Mouse (Mus musculus) testis, adult 2 months (tissue): ENCODE measurements around the gene 6330409D20Rik. TPM values are rescaled to one million over a fixed set of nuclear protein-coding genes. Genes with fewer than 3 reads are reported as not detected.

ENCODE experiments used
- H3K27ac ChIP-seq: fragments of 200-500 bp; 2 replicates; pipeline ENCODE4 v1.5.1; 2012; ENCODE audit warnings: low read depth, low read length; ENCODE audit not compliant: control insufficient read depth, insufficient read depth
- H3K27me3 ChIP-seq: fragments of 200-500 bp; 2 replicates; pipeline ENCODE4 v1.6.1; 2012; ENCODE audit warnings: mild to moderate bottlenecking, low read length, moderate library complexity; ENCODE audit not compliant: control insufficient read depth, insufficient read depth
- H3K36me3 ChIP-seq: fragments of 200-500 bp; 2 replicates; pipeline ENCODE4 v1.6.1; 2012; ENCODE audit warnings: mild to moderate bottlenecking, low read length; ENCODE audit not compliant: control insufficient read depth, insufficient read depth
- H3K4me1 ChIP-seq: fragments of 200-500 bp; 2 replicates; pipeline ENCODE4 v1.6.1; 2012; ENCODE audit warnings: low read length; ENCODE audit not compliant: control insufficient read depth, insufficient read depth
- H3K4me3 ChIP-seq: fragments of 200-500 bp; 2 replicates; pipeline ENCODE4 v1.5.1; 2012; ENCODE audit warnings: low read depth, mild to moderate bottlenecking, low read length, moderate library complexity, mixed read lengths; ENCODE audit not compliant: control insufficient read depth
- CTCF ChIP-seq: fragments of 200-500 bp; IDR thresholded peaks from 2 replicates; pipeline ENCODE4 v1.5.1; 2012; ENCODE audit warnings: low read depth, mild to moderate bottlenecking, inconsistent platforms, low read length, moderate library complexity; ENCODE audit not compliant: control insufficient read depth, insufficient read depth, insufficient replicate concordance
- POLR2A ChIP-seq: fragments of 200-500 bp; IDR thresholded peaks from 2 replicates; pipeline ENCODE4 v1.6.1; 2012; ENCODE audit warnings: low read depth, mild to moderate bottlenecking, inconsistent platforms, low read length, moderate library complexity; ENCODE audit not compliant: control insufficient read depth
- polyA plus RNA-seq: library from polyadenylated mRNA; depleted of rRNA; stranded (reverse); fragments of >200 nt; gene quantifications from 2 replicates; pipeline ENCODE4 v1.2.3, GENCODE M21; 2012

The 6330409D20Rik gene
- polyA plus RNA-seq, 1 experiment, result 0.16 TPM

- Histone ChIP-seq H3K4me1 (peaks cover 7% of the 10 kb centered on the region), H3K36me3 (no peaks in the 10 kb centered on the region), H3K27me3 (no peaks in the 10 kb centered on the region), H3K4me3 (peak overlapping the region; percentile 72; the same call in 1 of the 2 replicates), H3K27ac (no peak overlapping the region)
- TF ChIP-seq POLR2A (no peak), CTCF (no peak)
These were observed 10.8 kb upstream of the 6330409D20Rik start for GRCm38 (mm10) chr2:32751665-32752033.

- H3K36me3 ChIP-seq, result no peaks in the 10 kb centered on the region
- H3K4me1 ChIP-seq, result peaks cover 7% of the 10 kb centered on the region
- no peaks in the 10 kb centered on the region for H3K27me3 ChIP-seq
- TF ChIP-seq POLR2A, result no peak
- TF ChIP-seq CTCF, result no peak
- peak overlapping the region; percentile 72 for H3K4me3 ChIP-seq
- H3K27ac ChIP-seq, result no peak overlapping the region
These were observed 10.3 kb upstream of the 6330409D20Rik start for GRCm38 (mm10) chr2:32750887-32751664.

GRCm38 (mm10) chr2:32750199-32750598, 9.4 kb upstream of the 6330409D20Rik start:
- no peaks in the 10 kb centered on the region for H3K27me3 ChIP-seq
- H3K4me3 ChIP-seq, result no peak overlapping the region
- no peak for TF ChIP-seq CTCF
- TF ChIP-seq POLR2A, result no peak
- H3K4me1 ChIP-seq, result peaks cover 7% of the 10 kb centered on the region
- H3K36me3 ChIP-seq, result no peaks in the 10 kb centered on the region
- H3K27ac ChIP-seq, result no peak overlapping the region

DNA sequence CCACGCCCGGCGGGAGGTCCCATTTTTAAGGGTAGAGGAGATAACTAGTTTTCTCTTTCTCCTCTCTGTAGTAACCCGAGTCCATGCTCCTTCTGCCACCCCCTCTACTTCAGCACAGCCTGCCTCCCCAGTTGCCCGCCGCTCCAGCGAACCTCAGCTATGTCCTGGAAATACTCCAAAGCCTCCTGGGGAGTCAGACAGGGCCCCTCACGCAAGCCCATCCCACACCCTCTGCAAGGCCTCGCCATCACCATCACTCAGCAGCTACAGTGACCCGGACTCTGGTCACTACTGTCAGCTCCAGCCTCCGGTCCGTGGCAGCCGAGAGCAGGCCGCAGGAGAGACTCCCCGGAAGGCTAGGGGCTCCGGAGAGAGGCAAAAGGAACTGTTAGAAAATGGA, 8.3 kb upstream of the 6330409D20Rik start:
- Histone ChIP-seq H3K36me3 (no peaks in the 10 kb centered on the region), H3K4me1 (peaks cover 7% of the 10 kb centered on the region), H3K4me3 (no peak overlapping the region), H3K27ac (no peak overlapping the region), H3K27me3 (no peaks in the 10 kb centered on the region)
- TF ChIP-seq CTCF (no peak), POLR2A (no peak)

GRCm38 (mm10) chr2:32744272-32744982, 3.6 kb upstream of the 6330409D20Rik start:
- Histone ChIP-seq H3K4me3 (no peak overlapping the region), H3K27me3 (no peaks in the 10 kb centered on the region), H3K36me3 (no peaks in the 10 kb centered on the region), H3K4me1 (peaks cover 16% of the 10 kb centered on the region), H3K27ac (no peak overlapping the region)
- TF ChIP-seq CTCF, result no peak
- no peak for TF ChIP-seq POLR2A

- no peak overlapping the region for H3K4me3 ChIP-seq
- peaks cover 16% of the 10 kb centered on the region for H3K4me1 ChIP-seq
- H3K27ac ChIP-seq, result no peak overlapping the region
- no peak for TF ChIP-seq CTCF
- TF ChIP-seq POLR2A, result no peak
- H3K27me3 ChIP-seq, result no peaks in the 10 kb centered on the region
- no peaks in the 10 kb centered on the region for H3K36me3 ChIP-seq
These were observed 1.3 kb upstream of the 6330409D20Rik start for GRCm38 (mm10) chr2:32742173-32742531.
